Mouse (Mus musculus) Patski (cell line): ENCODE results near the gene Fbxw10. TPM values are rescaled to one million over a fixed set of nuclear protein-coding genes. Genes with fewer than 3 reads are reported as not detected.
A peak's percentile ranks its signal among the peaks of the same experiment; 100 is the strongest.

Source experiments
- ATAC-seq: fragments of 100-300 bp; one replicate; pipeline ENCODE4 v1.8.0; 2021
- CTCF ChIA-PET: fragments of 350-600 bp; sonication (Branson Sonifier 250); formaldehyde crosslinking; loops from one replicate; lab custom pipeline; 2022; ENCODE audit warnings: inconsistent platforms; lab: Charles Lee
- POLR2A ChIA-PET: fragments of 350-600 bp; sonication (Branson Sonifier 250); formaldehyde crosslinking; loops from one replicate; lab custom pipeline; 2022; ENCODE audit warnings: antibody characterized with exemption, inconsistent platforms; lab: Charles Lee
- DNase-seq: peaks from one replicate; pipeline ENCODE4 v3.0.0-alpha.2; 2011; ENCODE audit warnings: low read depth, low spot score
- H3K27me3 ChIP-seq: fragments of 371-371 bp; one replicate; pipeline ENCODE4 v1.5.1; 2021
- CTCF ChIP-seq: fragments of 100-300 bp; IDR thresholded peaks from one replicate; pipeline ENCODE4 v1.5.1; 2021
- in situ Hi-C: fragments of 300-500 bp; cut with MboI; formaldehyde crosslinking; loops from 3 replicates; pipeline ENCODE4 v1.11.1; 2018; ENCODE audit warnings: low pct_unique_long_range_greater_than_20kb, mixed read lengths
- polyA plus RNA-seq: library from polyadenylated mRNA; unstranded; gene quantifications from one replicate; pipeline ENCODE4 v1.2.3, GENCODE M21; 2021

Fbxw10 gene
- polyA plus RNA-seq, 1 experiment from 2014 or later, result 1.4 TPM

DNA sequence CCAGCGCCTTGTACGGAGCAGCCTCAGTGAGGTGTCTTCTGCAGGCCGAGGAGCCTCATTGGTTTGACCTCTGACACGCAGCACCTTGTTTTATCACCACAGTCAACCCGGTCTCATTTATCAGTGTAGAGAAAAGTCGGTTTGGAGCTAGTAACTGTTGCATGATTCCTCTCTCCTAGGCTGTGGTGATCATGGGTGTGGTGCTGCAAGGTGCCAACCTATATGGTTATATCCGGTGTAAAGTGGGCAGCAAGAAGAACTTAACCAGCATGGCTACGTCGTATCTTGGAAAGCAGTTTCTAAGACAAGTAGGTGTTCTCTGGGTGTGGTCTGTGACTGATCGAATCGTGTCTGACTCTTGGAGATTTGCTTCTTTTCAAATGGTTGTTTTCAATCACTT is 44.9 kb downstream of the Fbxw10 start:
- in situ Hi-C loops, result no loop called here
- ATAC-seq (no peak), DNase-seq (no peak)
- no peak for TF ChIP-seq CTCF
- no peaks in the 10 kb centered on the region for H3K27me3 ChIP-seq
- ChIA-PET CTCF (interaction anchor here (1.4 kb wide), 1 partner anchor 135 kb away, joined by 3 read pairs; no protein-coding TSS in a partner anchor), POLR2A (no interaction called here)

DNA sequence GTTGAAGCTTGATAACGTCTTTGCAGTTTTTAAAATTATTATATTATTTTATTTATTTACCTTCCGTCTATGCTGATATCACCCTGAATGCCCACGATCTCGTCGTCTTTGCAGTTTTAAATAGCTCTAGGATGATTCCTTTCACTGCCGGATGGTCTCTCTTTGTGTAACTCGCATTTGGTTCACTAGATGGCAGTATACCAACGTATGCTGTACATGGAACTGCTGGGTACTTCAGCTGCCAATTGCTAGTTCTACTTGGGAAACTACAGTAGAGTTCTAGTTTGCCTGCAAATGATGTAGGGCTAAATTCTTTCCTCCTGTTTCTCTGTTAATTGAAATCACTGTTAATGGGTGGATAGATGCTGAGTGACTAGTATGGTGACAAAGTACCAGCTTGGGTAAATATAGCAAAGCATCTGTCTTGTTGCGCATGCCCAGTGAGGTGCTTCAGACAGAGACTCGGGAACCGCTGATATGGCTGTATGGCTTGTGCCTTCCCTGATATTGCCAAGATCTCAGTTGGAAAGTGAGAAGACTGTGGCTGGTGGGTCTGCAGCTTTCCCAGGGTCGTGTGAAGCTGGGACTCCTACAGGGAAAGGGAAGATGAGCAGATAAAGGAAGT is 54.9 kb downstream of the Fbxw10 start:
- peak; percentile 69 for ATAC-seq
- in situ Hi-C loops, result no loop called here
- peak; percentile 85 for TF ChIP-seq CTCF
- ChIA-PET CTCF (interaction anchor here (0.7 to 2.8 kb wide), 23 partner anchors 8 to 1058 kb away, joined by 3 to 33 read pairs (median 4); no protein-coding TSS in a partner anchor), POLR2A (interaction anchor here (0.8 to 1.2 kb wide), 2 partner anchors 9 to 11 kb away, joined by 3 read pairs; no protein-coding TSS in a partner anchor)
- DNase-seq, result no peak
- H3K27me3 ChIP-seq, result no peaks in the 10 kb centered on the region

DNA sequence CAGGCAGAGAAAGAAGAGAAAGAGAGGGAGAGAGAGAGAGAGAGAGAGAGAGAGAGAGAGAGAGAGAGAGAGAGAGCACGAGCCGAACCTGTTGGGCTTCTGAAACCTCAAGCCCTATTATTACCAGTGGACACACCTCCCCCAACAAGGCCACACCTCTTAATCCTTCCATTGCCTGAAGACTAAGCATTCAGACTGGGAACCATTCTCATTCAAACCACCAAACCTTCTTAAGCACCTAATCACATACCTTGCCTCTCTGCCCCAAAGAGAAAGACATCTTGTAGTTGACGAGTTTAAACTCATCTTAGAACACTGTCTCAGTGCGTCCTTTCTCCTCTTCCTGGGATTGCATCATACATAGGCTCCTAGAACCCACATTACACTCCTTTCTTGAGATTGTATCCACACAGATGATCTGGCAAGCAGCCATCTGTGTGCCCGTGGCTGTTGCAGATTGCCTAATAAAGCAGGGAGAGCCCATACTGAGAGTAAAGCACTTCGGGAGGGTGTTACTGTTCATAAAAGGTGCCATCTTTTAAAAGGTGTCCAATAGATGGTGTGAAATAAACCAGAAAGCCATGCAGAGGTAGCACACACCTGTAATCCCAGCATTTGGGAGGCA is 57.1 kb downstream of the Fbxw10 start:
- H3K27me3 ChIP-seq, result no peaks in the 10 kb centered on the region
- no peak for TF ChIP-seq CTCF
- POLR2A ChIA-PET, result no interaction called here
- ATAC-seq, result no peak
- no peak for DNase-seq
- CTCF ChIA-PET, result interaction anchor here (2.8 kb wide), 2 partner anchors 232 to 270 kb away, joined by 24 to 33 read pairs; no protein-coding TSS in a partner anchor
- in situ Hi-C loops, result no loop called here

DNA sequence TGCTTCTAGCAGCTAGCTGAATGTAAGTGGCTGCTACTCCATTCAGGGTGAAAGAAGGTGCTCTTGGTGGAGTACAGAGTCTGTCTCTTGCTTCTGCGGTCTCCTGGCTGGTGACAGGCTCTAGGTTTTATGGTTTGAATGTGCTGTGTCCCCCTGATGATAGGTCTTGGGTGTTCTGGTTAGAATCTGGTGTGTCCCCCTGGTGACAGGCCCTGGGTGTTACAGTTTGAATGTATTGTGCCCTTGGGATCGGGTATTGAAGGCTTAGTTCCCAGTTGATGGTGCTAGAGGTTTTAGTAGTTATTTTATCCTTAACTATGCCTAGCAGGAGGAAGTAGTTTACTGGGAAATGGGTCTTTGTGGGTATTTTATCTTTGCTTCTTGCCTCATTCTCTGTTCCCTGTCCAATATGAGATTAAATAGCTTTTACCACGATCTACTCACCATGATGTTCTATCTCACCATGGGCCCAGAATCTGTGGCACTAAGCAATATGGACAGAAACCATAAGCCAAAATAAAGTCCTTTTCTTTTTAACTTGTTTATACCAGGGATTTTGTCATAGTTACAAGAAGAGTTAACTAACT is 62.9 kb downstream of the Fbxw10 start:
- ATAC-seq, result no peak
- ChIA-PET POLR2A (interaction anchor here (0.8 kb wide), 1 partner anchor 8 kb away, joined by 3 read pairs; no protein-coding TSS in a partner anchor), CTCF (interaction anchor here (1.2 to 1.6 kb wide), 2 partner anchors 8 to 87 kb away, joined by 3 to 14 read pairs; no protein-coding TSS in a partner anchor)
- H3K27me3 ChIP-seq, result no peaks in the 10 kb centered on the region
- DNase-seq, result no peak
- in situ Hi-C loops, result no loop called here
- no peak for TF ChIP-seq CTCF

DNA sequence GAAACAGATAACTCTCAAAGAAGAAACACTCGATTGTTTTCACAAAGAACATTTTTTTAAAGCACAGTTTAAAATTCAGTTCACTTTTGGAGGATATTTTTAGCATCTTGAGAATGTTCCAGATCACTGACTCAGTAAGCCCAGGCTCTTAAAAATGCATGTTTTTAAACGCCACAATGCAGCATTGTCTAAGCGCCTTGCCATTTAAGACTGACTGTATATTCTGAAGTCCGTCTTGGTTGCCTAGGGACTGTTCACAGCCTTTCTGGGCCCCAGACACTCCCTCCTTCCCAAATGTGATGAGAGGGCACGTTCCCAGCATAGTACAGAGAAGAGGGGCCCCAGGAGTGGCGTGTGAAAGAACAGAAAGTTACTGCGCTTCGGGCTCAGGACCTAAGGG is 64.5 kb downstream of the Fbxw10 start:
- in situ Hi-C loops, result no loop called here
- no peak for TF ChIP-seq CTCF
- ChIA-PET CTCF (no interaction called here), POLR2A (no interaction called here)
- no peaks in the 10 kb centered on the region for H3K27me3 ChIP-seq
- ATAC-seq (peak; percentile 71), DNase-seq (peak; percentile 69)

DNA sequence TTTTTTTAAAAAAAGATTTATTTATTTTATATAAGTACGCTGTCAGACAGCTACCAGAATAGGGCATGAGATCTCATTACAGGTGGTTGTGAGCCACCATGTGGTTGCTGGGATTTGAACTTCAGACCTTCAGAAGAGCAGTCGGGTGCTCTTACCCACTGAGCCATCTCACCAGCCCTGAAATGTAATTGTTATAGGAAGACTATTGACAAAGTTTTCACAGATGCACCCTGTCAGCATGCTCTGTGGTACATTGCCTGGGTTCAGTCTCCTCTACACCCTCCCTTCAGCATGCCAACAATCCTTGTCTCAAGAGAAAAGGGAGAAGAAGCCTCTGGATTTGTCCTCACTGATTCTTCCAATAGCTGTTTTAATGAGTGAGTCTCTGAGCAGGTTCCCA is 66.3 kb downstream of the Fbxw10 start:
- no peak for TF ChIP-seq CTCF
- ChIA-PET POLR2A (no interaction called here), CTCF (interaction anchor here (1.0 kb wide), 1 partner anchor 223 kb away, joined by 3 read pairs; no protein-coding TSS in a partner anchor)
- ATAC-seq (no peak), DNase-seq (no peak)
- in situ Hi-C loops, result no loop called here
- H3K27me3 ChIP-seq, result no peaks in the 10 kb centered on the region

DNA sequence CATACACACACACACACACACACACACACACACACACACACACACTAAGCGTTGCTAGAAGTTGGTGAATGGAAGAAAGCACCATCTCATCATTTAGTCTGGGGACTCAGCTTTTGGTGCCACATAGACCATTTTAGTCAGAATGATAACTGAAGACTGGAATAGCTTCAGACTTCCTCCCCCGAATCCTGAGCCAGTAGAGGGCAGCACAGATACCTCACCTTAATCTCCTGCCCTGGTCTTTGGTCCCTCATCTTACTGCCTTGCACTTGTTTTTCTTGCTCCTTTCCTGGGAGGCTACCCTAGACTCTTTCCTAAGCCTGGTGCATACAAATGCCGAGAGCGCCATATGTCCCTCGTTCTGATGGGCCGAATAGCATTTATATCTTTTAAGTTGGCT is 67.7 kb downstream of the Fbxw10 start:
- H3K27me3 ChIP-seq, result no peaks in the 10 kb centered on the region
- TF ChIP-seq CTCF, result peak; percentile 57
- CTCF ChIA-PET, result interaction anchor here (0.9 to 3.4 kb wide), 5 partner anchors 13 to 254 kb away, joined by 3 to 27 read pairs (median 3); no protein-coding TSS in a partner anchor

DNA sequence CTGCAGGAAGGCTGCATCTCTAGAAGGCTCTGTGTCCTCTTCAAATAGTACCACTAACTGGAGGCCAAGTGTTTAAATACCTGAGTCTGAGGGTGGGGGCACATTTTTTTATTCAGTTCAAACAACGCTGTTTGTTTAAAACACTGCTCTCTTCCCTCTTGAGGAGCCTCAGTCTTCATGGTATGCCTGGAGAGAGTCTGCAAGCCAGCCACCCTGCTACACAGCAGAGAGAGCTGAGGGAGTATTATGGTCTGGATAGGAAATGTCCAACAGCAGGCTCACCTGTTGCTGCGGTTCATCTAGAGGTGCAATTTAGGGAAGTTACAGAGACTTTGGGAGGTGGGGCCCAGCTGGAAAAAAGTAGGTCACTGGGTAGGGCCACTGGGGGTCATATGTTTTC is 68.6 kb downstream of the Fbxw10 start:
- ChIA-PET POLR2A (interaction anchor here (1.0 kb wide), 1 partner anchor 220 kb away, joined by 3 read pairs; no protein-coding TSS in a partner anchor), CTCF (interaction anchor here (3.0 to 3.4 kb wide), 2 partner anchors 14 to 221 kb away, joined by 13 to 27 read pairs; no protein-coding TSS in a partner anchor)
- no peaks in the 10 kb centered on the region for H3K27me3 ChIP-seq
- no peak for ATAC-seq
- TF ChIP-seq CTCF, result no peak
- in situ Hi-C loops, result no loop called here
- no peak for DNase-seq

More for the DNA sequence above, 67.7 kb downstream of the Fbxw10 start:
- ATAC-seq (no peak), DNase-seq (no peak)
- POLR2A ChIA-PET, result interaction anchor here (0.6 kb wide), 1 partner anchor 84 kb away, joined by 4 read pairs; no protein-coding TSS in a partner anchor
- in situ Hi-C loops, result no loop called here

DNA sequence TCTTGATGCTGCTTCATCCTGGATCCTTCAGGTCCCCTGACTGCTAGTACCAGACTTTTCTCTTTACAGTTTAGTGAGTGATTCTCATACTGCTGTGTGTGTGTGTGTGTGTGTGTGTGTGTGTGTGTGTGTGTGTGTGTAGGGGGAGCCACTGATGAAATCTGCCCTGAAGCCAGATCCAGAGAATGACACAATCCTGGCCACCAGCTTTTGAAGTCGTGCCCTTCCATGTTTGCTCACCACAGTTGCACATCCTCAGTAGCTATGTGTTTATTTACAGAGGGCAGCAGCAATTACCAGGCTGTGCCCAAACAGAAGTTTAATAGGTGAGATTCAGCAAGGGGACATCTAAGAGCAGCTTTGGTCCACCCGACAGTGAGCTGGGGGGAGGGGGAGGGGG is 69.9 kb downstream of the Fbxw10 start:
- POLR2A ChIA-PET, result no interaction called here
- ATAC-seq (no peak), DNase-seq (no peak)
- no peaks in the 10 kb centered on the region for H3K27me3 ChIP-seq
- TF ChIP-seq CTCF, result no peak
- in situ Hi-C loops, result no loop called here
- CTCF ChIA-PET, result interaction anchor here (1.2 to 3.4 kb wide), 3 partner anchors 15 to 248 kb away, joined by 5 to 27 read pairs (median 13); no protein-coding TSS in a partner anchor
